Mouse (Mus musculus): ENCODE results near the gene Hist1h2aa. TPM values are rescaled to one million over a fixed set of nuclear protein-coding genes. Genes with fewer than 3 reads are reported as not detected.

The Hist1h2aa gene
- total RNA-seq (2015; ENCODE audit: low replicate concordance): not detected in 2 replicates
- not detected in 2 replicates for total RNA-seq (2017; ENCODE audit: low replicate concordance)

DNA sequence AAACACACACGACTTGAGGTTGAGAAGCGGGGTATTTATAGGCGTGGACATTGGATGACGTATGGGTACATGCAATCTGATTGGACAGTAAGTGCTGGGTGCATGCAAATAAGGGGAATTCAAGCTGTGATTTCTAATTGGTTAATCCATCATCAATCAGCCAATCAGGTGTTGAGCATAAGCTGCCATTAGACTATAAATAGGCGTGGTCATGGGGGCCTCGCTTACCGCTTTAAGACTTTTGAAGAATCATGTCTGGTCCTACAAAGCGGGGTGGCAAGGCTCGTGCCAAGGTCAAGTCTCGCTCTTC is at the start of gene Hist1h2aa:
Hist1h2aa (plus strand) TSS at position 252 of the 310 bp plus-strand sequence.
- no peak for ATAC-seq (replicated peaks; ENCODE audit: low FRiP score, poor library complexity, severe bottlenecking)

GRCm38 (mm10) chr13:23885540-23885939 is 48.7 kb upstream of the Hist1h2aa start:
- ATAC-seq (replicated peaks; ENCODE audit: low FRiP score, poor library complexity, severe bottlenecking): no peak

GRCm38 (mm10) chr13:23887026-23887725 is 47.1 kb upstream of the Hist1h2aa start:
- no peak for ATAC-seq (replicated peaks; ENCODE audit: low FRiP score, poor library complexity, severe bottlenecking)

DNA sequence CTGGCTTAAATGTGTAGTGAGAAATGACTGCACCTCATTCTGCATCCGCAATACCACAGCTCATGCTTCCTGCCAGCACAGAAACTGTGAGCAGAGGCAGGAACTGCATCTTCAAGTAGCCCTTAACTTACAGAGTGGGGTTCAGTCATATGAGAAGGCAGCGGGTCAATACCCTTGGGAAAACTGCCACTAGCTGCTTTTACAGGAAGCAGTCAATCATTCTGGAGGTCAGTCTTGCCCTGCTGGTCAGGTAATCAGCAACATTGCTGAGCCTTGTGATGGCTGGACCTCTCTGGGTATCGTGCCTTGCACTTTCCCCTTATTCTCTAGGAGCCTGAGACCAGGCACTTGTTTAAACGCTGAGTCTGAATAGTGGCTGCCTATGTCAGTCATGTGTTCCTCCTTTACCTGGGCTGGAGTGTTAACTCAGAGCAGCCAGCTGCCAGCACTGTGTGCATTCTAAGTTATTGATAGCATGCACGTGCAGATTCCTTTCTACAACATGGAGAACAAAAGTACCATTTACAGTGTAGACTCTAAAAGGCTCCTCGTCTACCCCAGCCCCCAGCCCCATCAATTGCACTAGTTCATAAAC is 45.2 kb upstream of the Hist1h2aa start:
- ATAC-seq (replicated peaks; ENCODE audit: low FRiP score, poor library complexity, severe bottlenecking): no peak

DNA sequence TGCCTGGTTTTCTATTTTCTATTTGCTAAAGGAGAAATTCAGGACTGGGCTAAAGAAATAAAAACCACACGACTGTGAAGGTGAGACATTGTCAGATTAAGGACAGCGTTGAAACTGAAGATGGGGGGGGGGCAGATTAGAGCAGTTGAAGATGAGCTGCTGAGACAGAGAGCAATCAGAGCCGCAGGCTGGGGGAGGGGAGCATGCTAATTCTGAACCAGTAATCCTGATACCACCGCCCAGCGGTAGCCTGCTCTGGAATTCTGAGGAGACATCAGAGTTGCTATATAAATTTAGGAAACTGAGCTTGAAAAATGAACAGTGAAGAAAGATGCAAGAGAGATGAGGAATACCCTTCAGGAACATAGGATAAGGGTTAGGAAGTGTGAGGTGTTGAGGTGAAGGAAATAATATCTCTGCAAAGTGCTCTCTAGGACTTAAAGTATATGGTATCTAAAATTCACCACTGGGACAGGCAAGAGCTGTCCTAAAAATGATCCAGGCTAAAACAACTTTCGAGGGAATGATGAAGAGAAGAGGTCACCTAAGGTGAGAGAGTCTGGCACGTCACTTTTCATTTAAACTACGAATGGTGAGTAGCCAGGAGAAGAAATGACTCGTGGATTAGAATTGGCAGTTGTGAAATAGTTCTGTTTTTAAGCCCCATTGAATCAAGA is 41.5 kb upstream of the Hist1h2aa start:
- ATAC-seq (replicated peaks; ENCODE audit: low FRiP score, poor library complexity, severe bottlenecking): no peak

- ATAC-seq (replicated peaks; ENCODE audit: low FRiP score, poor library complexity, severe bottlenecking): no peak
Observed at GRCm38 (mm10) chr13:23893269-23893593, 41.0 kb upstream of the Hist1h2aa start.

GRCm38 (mm10) chr13:23898242-23898641 is 36.0 kb upstream of the Hist1h2aa start:
- no peak for ATAC-seq (replicated peaks; ENCODE audit: low FRiP score, poor library complexity, severe bottlenecking)

DNA sequence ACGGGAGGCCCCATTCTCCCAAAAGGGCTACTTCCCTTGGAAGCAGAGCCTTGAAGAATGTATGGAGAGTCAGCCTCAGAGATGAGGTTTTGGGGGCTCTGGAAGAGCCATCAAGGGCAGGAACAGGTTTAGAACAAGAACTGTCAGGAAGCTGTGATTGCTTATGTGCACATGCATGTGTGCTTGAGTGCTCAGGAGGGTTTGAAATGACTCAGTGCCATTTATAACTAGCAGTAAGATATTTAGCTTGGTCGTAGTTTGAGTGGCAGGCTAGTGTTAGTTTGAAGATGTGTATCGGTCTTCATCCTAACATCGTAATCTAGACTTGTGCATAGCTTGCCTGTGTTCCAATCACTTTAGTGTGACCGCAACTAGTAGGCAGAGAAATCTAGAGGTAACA is 27.4 kb upstream of the Hist1h2aa start:
- no peak for ATAC-seq (replicated peaks; ENCODE audit: low FRiP score, poor library complexity, severe bottlenecking)

- no peak; the same call in 1 of the 2 replicates for ATAC-seq (replicated peaks; ENCODE audit: low FRiP score, poor library complexity, severe bottlenecking)
Observed at GRCm38 (mm10) chr13:23910121-23910520, 24.1 kb upstream of the Hist1h2aa start.

DNA sequence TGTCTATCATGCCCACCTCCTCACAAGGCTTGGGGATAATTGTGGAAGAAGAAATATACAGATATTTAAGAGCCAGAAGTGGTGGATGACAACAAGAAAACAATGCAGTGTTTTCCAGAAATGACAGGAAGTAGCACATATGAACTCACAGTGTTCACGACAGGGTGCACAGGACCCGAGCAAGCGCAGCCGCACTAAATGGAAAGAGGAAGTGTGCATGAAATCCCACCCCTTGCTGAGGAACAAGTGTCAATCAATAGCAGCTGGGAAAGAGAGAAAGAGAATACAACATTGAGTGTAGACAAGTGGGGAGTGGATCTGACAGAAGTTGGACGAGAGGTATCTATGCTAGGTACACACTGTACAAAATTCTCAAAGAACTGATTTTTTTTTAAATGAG is 22.9 kb upstream of the Hist1h2aa start:
- no peak for ATAC-seq (replicated peaks; ENCODE audit: low FRiP score, poor library complexity, severe bottlenecking)

GRCm38 (mm10) chr13:23913791-23914306 is 20.4 kb upstream of the Hist1h2aa start:
- no peak; the same call in 1 of the 2 replicates for ATAC-seq (replicated peaks; ENCODE audit: low FRiP score, poor library complexity, severe bottlenecking)

DNA sequence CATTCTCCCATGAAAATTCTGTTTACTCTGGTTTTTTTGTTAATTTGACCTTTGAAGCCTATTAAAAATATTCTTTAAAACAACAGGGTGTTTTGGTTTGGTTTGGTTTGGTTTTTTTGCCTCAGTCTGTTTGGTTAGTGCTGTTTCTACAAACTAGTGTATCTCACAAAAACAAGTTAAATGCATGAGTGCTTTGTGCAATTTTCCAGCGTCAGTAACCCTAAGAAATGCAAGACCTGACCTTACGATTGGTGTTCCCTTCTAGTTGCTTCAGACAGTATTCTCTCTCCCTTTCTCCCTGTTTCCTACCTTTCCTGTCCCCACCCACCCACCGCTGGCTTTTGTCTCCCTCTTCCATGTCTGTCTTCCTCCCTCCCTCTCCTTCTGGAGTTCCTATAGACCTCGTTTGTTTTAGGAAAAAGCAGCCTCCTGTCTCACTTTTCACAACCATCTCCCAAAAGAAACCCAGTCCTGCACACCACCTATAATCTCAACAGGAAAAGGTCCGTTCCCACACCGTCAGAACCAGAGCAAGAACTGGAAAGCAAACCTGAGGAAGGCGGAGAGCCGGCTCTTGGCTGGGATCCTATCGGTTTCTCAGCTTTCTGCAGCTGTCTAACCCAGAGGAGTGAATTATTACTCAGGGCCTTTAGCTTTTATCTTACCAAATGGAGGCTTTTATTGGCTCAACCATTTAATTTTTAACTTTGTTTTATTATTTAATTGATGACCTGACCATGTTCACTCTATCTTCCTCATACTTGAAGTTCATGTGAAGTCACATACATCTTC is 19.7 kb upstream of the Hist1h2aa start, which contains the start of gene Slc17a4:
Slc17a4 (minus strand) TSS at position 634 of the 792 bp plus-strand sequence.
- peak; percentile 61; the same call in 1 of the 2 replicates for ATAC-seq (replicated peaks; ENCODE audit: low FRiP score, poor library complexity, severe bottlenecking)

- ATAC-seq (replicated peaks; ENCODE audit: low FRiP score, poor library complexity, severe bottlenecking): no peak
Observed at GRCm38 (mm10) chr13:23916132-23916531, 18.1 kb upstream of the Hist1h2aa start.

GRCm38 (mm10) chr13:23917674-23918073 is 16.6 kb upstream of the Hist1h2aa start:
- no peak for ATAC-seq (replicated peaks; ENCODE audit: low FRiP score, poor library complexity, severe bottlenecking)

DNA sequence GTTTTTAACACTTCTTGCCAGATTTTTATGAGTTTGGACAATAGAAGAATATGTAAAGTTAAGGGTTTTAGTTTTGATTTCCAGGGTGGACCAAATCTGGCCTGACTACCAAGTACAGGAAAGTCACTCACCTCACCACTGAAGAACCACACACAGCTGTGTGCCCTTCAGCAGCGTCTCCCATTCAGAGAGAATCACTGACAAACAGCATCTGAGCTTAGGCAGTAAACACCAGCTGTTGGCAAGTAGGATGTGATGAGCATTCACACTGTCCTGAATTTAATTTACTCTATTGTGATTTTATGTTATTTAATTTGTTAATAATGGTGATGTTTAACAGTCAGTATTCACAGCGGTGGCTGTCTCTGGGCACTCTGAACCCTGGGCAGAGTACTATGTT is 8.5 kb upstream of the Hist1h2aa start:
- ATAC-seq (replicated peaks; ENCODE audit: low FRiP score, poor library complexity, severe bottlenecking): no peak

GRCm38 (mm10) chr13:23928637-23929036 is 5.6 kb upstream of the Hist1h2aa start:
- no peak for ATAC-seq (replicated peaks; ENCODE audit: low FRiP score, poor library complexity, severe bottlenecking)

- ATAC-seq (replicated peaks; ENCODE audit: low FRiP score, poor library complexity, severe bottlenecking): no peak
Observed at GRCm38 (mm10) chr13:23930461-23930860, 3.8 kb upstream of the Hist1h2aa start.

GRCm38 (mm10) chr13:23930904-23931303 is 3.4 kb upstream of the Hist1h2aa start:
- no peak for ATAC-seq (replicated peaks; ENCODE audit: low FRiP score, poor library complexity, severe bottlenecking)

DNA sequence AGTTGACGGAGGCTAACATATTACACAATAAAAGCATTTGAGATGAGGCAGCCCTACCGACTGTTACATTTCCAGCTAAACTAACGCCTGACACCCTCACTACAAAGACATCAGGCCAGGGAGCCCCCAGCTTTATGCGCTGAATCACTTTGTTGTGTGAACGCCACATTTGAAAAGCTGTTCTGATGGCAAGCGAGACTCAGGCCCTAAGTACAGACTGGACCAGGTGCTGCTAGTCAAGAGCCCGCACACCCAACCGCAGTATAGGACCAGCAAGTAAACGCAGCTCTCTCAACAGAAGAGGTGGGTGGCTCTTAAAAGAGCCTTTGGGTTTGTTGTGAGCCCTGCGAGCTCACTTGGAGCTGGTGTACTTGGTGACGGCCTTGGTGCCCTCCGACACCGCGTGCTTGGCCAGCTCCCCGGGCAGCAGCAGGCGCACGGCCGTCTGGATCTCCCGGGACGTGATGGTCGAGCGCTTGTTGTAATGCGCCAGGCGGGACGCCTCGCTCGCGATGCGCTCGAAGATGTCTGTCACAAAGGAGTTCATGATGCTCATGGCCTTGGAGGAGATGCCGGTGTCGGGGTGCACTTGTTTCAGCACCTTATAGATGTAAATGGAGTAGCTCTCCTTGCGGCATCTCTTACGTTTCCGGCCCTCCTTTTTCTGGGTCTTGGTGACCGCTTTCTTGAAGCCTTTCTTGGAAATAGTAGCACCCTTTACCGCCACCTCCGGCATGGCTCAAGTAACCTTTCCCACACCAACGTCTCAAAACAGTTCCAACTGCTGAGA is 646 bp upstream of the Hist1h2aa start, which contains the start of gene Hist1h2ba:
Hist1h2ba (minus strand) TSS at position 736 of the 790 bp plus-strand sequence.
- no peak for ATAC-seq (replicated peaks; ENCODE audit: low FRiP score, poor library complexity, severe bottlenecking)
